ENCODE assay signal across 18 mouse cellular contexts in the genomic region with DNA sequence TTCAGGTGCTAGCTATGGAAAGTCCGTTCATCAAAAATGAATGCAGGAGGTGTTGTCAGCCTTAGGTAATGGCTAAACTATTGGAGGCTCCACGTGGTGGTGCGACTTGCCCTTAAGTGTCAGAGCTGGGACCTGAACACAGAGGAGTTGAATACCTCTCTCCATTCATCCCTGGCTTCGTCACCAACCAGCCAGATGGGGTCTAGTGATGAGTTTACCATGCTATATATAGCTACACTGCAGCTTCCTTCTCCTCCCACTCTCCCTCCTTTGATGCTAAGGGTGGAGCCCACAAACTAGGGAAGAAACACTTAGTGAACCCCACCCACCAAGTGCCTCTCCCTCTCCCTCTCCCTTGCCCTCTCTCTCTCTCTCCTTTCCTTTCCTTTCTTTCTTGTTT. TPM values are rescaled to one million over a fixed set of nuclear protein-coding genes. Genes with fewer than 3 reads are reported as not detected.
DNase-seq lines count a peak whose midpoint lies in the region; ATAC-seq and TF ChIP-seq lines count a peak whose summit lies in the region.
"Had no signal": no experiment of that assay in that cellular context is flagged by ENCODE, and none has a peak within 500 bp of the region (broad histone marks: within the 10 kb centered on the region; RNA-seq: fewer than 3 reads in every experiment).

No protein-coding gene starts in this region.

- H3K36me3 ChIP-seq in G1E (replicated peaks) = peaks cover 3% of the 10 kb centered on the region
- H3K36me3 ChIP-seq in embryonic facial prominence, embryonic 10.5 days (replicated peaks) = no peaks in the 10 kb centered on the region
- H3K36me3 ChIP-seq: embryonic facial prominence, embryonic 15.5 days; forebrain, embryonic 15.5 days; lung, embryonic 15.5 days; midbrain, embryonic 10.5 days had no signal

- no peak overlapping the region; the same call in 1 of the 2 replicates for H3K4me3 ChIP-seq in G1E (ENCODE audit: low read depth, low read length)
- no peak overlapping the region for H3K4me3 ChIP-seq in olfactory bulb, adult 2 months (ENCODE audit: insufficient read depth, low read depth, low read length)
- no peak overlapping the region for H3K4me3 ChIP-seq in embryonic facial prominence, embryonic 10.5 days
- H3K4me3 ChIP-seq: embryonic facial prominence, embryonic 15.5 days; forebrain, embryonic 15.5 days; lung, embryonic 15.5 days; midbrain, embryonic 10.5 days had no signal

- H3K27ac ChIP-seq in olfactory bulb, adult 2 months (ENCODE audit: insufficient read depth, low read depth, low read length) = 0 out of 2 replicates have a peak overlapping the region, but pooled peaks have one; percentile 58
- no peak overlapping the region for H3K27ac ChIP-seq in embryonic facial prominence, embryonic 10.5 days (replicated peaks)
- H3K27ac ChIP-seq: embryonic facial prominence, embryonic 15.5 days; forebrain, embryonic 15.5 days; lung, embryonic 15.5 days; midbrain, embryonic 10.5 days had no signal

- peaks cover 6% of the 10 kb centered on the region for H3K9me3 ChIP-seq in G1E (replicated peaks)
- no peaks in the 10 kb centered on the region for H3K9me3 ChIP-seq in embryonic facial prominence, embryonic 10.5 days
- H3K9me3 ChIP-seq: embryonic facial prominence, embryonic 15.5 days; forebrain, embryonic 15.5 days; lung, embryonic 15.5 days; midbrain, embryonic 10.5 days had no signal

- ATAC-seq in G1E (ENCODE audit: extremely low read depth, insufficient number of reproducible peaks, low FRiP score, poor library complexity, severe bottlenecking) = peak; percentile 34; the same call in 1 of the 2 replicates
- ATAC-seq in inflammation-experienced regulatory T-cells, adult 6 months = peak; percentile 67
- ATAC-seq: forebrain, embryonic 15.5 days; hindbrain, embryonic 16.5 days had no signal

- 56% methylated on average over 4 of the region's 4 CpGs for WGBS in olfactory bulb, adult 2 months
- WGBS in embryonic facial prominence, embryonic 10.5 days = 79% methylated on average over 4 of the region's 4 CpGs

- no peak for TF ChIP-seq POLR2A in olfactory bulb, adult 2 months (IDR thresholded peaks at IDR 0.05; ENCODE audit: insufficient read depth, low read depth, low read length)

- no peaks in the 10 kb centered on the region for H3K27me3 ChIP-seq in G1E (ENCODE audit: insufficient read depth, low read length)
- H3K27me3 ChIP-seq in embryonic facial prominence, embryonic 10.5 days (replicated peaks; ENCODE audit: low read depth, poor library complexity, severe bottlenecking) = no peaks in the 10 kb centered on the region
- H3K27me3 ChIP-seq: embryonic facial prominence, embryonic 15.5 days; forebrain, embryonic 15.5 days; lung, embryonic 15.5 days had no signal

- no peak for TF ChIP-seq CTCF in G1E (IDR thresholded peaks at IDR 0.05; ENCODE audit: low read depth, low read length)
- no peak for TF ChIP-seq CTCF in olfactory bulb, adult 2 months (IDR thresholded peaks at IDR 0.05; ENCODE audit: insufficient read depth, low read depth, low read length)

- peaks cover 77% of the 10 kb centered on the region for H3K4me1 ChIP-seq in G1E (ENCODE audit: insufficient read depth, low read depth, low read length)
- peaks cover 17% of the 10 kb centered on the region for H3K4me1 ChIP-seq in olfactory bulb, adult 2 months (ENCODE audit: control insufficient read depth, insufficient read depth, low read length)
- peaks cover 19% of the 10 kb centered on the region for H3K4me1 ChIP-seq in embryonic facial prominence, embryonic 10.5 days
- H3K4me1 ChIP-seq: forebrain, embryonic 15.5 days; midbrain, embryonic 10.5 days had no signal

- DNase-seq in CD4-positive, CD25-positive, alpha-beta regulatory T cell, adult 2 months (ENCODE audit: low read depth, low spot score) = peak; percentile 45
- DNase-seq in G1E (ENCODE audit: low spot score) = peak; percentile 28
- DNase-seq in embryonic facial prominence, embryonic 10.5 days (ENCODE audit: low spot score) = no peak
- no peak for DNase-seq in c-Kit-positive CD71-positive TER-119-positive erythroid progenitor cells, embryonic 14.5 days (ENCODE audit: low spot score)
- DNase-seq in adrenal gland, postnatal 10 days = no peak
- DNase-seq: cerebellum, postnatal 36 days; layer of hippocampus, adult 9-11 months; spleen, adult 18-20 months had no signal

RNA-seq across cellular contexts. Expression of a gene that starts 43.5 kb away (rescaled TPM):
- total RNA-seq in G1E (2014; fragmentation: Nextera tagmentation) (not detected in 2 replicates), G1E (2017) (not detected in 2 replicates)
- polyA plus RNA-seq in G1E (2012) = not detected in 2 replicates
- polyA plus RNA-seq in inflammation-experienced regulatory T-cells, adult 6 months (2017; shearing (Covaris generic)) = not detected
- polyA plus RNA-seq in olfactory bulb, adult 2 months (2012; ENCODE audit: insufficient read depth, insufficient read length, low replicate concordance, missing spikeins) = not detected in 2 replicates
- polyA plus RNA-seq in embryonic facial prominence, embryonic 10.5 days (2016; fragmentation: Nextera tagmentation; extraction: Ambion mirVana) = not detected in 2 replicates
- 1 to 10 TPM in 1 of 2 experiments, not detected in 1; 3.9 TPM for total RNA-seq in adrenal gland, postnatal 10 days (2021)
- total RNA-seq: gastrocnemius, adult 8-10 months; left cerebral cortex, postnatal 36 days had no signal
- polyA plus RNA-seq: forebrain, embryonic 15.5 days; hindbrain, embryonic 16.5 days; kidney, embryonic 14.5 days; midbrain, embryonic 10.5 days had no signal

RNA-seq across cellular contexts. Expression of a gene that starts 55.2 kb away (rescaled TPM):
- 22.4 and 27.8 TPM in 2 replicates for total RNA-seq in G1E (2014; fragmentation: Nextera tagmentation)
- total RNA-seq in G1E (2017) = 100 and 124 TPM in 2 replicates
- 5.9 and 10.4 TPM in 2 replicates for polyA plus RNA-seq in G1E (2012)
- polyA plus RNA-seq in inflammation-experienced regulatory T-cells, adult 6 months (2017; shearing (Covaris generic)) = 10 to 100 TPM; 42.4 to 81.3 (median 54.5) TPM
- polyA plus RNA-seq in olfactory bulb, adult 2 months (2012; ENCODE audit: insufficient read depth, insufficient read length, low replicate concordance, missing spikeins) = not detected in 2 replicates
- polyA plus RNA-seq in embryonic facial prominence, embryonic 10.5 days (2016; fragmentation: Nextera tagmentation; extraction: Ambion mirVana) = 9.3 and 10.0 TPM in 2 replicates
- total RNA-seq in adrenal gland, postnatal 10 days (2021) = 100 to 1,000 TPM; 146 to 184 TPM

Comparison
In these comparisons a context has a peak if more than half of its experiments do, and no peak if none do; other contexts are left out.
1. DNase-seq: peak in CD4-positive, CD25-positive, alpha-beta regulatory T cell, adult 2 months (single experiment) and G1E (single experiment); none in embryonic facial prominence, embryonic 10.5 days (single experiment), c-Kit-positive CD71-positive TER-119-positive erythroid progenitor cells, embryonic 14.5 days (single experiment) and adrenal gland, postnatal 10 days (single experiment).